Mouse (Mus musculus) megakaryocyte progenitor cell, adult 5-6 weeks (primary cell): Measurements from ENCODE around the gene Vwa3b. TPM values are rescaled to one million over a fixed set of nuclear protein-coding genes. Genes with fewer than 3 reads are reported as not detected.

ENCODE experiments used
- ATAC-seq: replicated peaks from 2 replicates; pipeline ENCODE4 v1.8.0; 2016; ENCODE audit warnings: mild to moderate bottlenecking, moderate TSS enrichment, inconsistent platforms; ENCODE audit not compliant: poor library complexity
- total RNA-seq, 2 experiments: library from RNA; stranded (forward) in 1 of 2; stranded (reverse) in 1 of 2; fragments of 157-497, 149-512 nt in 1 of 2; fragments of 200-1000 nt in 1 of 2; gene quantifications; 2 replicates each; pipeline versions ENCODE4 v1.2.3 to v1.2.4; 2015 to 2017

Gene Vwa3b
- total RNA-seq, 2 experiments from 2014 or later, result not detected

DNA sequence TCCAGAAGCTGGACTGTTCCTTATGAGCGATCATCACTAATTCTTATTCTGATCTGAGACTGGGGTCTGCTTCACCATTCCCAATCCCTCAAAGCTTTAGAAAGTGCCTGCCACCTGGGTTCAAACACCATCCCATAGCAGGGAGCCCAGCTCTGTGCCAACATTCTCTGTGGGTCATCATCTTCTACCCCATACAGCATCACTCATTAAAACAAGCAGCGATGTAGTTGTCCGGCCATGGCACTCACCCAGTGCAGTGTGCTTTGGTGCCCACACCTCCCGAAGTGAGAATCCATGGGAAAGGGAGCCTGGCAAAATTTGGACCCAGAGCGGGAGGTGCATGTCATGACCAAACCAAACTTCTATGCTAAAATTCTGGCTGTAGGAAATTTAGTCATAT, 193.2 kb downstream of the Vwa3b start:
- ATAC-seq, result no peak

GRCm38 (mm10) chr1:37220134-37220907, 193.9 kb downstream of the Vwa3b start:
- no peak for ATAC-seq

DNA sequence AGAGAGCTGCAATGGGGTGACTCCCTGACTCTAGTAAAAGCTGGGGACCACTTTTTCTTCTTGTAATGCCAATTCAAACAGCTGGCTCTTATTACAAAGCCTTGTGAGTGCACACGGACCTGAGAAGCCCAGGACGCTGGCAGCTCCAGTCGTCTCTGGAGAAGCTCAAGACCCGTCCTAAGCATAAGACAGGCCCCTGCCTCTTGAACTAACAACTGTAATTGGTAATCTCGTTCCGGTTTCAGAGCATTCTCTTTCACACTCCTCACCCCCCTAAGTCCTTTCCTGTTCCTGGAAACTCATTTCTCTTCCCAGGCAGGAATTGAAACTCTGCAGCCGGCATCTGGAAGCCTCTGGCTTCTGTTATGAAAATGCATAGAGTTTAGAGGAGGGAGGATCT, 195.6 kb downstream of the Vwa3b start:
- ATAC-seq, result no peak

DNA sequence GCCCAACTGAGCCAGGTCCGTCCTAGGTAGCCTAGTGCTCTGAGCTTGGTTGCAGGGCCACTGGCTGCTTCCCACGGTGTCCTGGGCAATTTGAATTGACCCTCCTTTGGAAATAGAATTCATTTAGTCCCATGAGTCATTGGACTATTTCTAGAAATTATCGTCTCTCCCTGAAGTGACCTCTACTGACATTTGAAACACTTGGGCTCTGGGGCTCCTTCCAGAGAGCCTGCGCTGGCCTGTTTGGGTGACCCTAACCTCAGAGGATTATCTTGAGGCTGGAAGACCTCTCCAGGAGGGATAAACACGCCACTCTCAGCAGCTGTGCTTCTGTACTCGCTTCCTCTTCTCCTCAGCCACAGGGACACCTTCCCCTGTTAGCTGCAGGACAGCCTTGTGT, 204.0 kb downstream of the Vwa3b start:
- ATAC-seq, result no peak

DNA sequence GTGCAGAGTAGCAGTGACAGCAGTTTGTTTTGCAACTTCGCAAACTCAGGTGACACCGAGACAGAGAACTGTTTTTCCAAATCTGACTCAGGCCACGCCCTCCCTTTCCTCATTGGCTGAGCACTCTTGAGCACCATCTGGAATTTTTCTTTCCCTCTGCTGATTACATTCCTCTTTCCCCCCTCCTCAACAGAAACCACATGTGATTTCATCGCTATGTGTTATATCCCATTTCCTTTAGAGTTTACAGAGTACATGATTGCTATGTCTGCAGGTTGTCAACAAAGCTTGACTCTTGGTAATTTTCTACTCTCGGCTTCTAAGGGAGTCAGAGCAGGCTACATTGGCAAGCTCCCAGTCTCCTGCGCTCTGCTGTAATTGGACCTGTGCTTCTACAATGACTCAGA, 204.9 kb downstream of the Vwa3b start:
- no peak for ATAC-seq

Other genes with a start within 250 kb of the Vwa3b start
- 48.5 and 52.7 TPM in 2 replicates for gene Tmem131, start 82.9 kb upstream of the Vwa3b start, total RNA-seq (2015)
- 13.5 and 16.6 TPM in 2 replicates for gene Tmem131, start 82.9 kb upstream of the Vwa3b start, total RNA-seq (2017)
- not detected in 2 replicates for gene Cnga3, start 187.8 kb downstream of the Vwa3b start, total RNA-seq (2015)
- not detected in 2 replicates for gene Cnga3, start 187.8 kb downstream of the Vwa3b start, total RNA-seq (2017)